Mouse (Mus musculus): ENCODE results near the gene Gm20388. TPM values are rescaled to one million over a fixed set of nuclear protein-coding genes. Genes with fewer than 3 reads are reported as not detected.

Gene Gm20388
- total RNA-seq, 2 experiments from 2014 or later: 18.5 to 23.8 TPM

DNA sequence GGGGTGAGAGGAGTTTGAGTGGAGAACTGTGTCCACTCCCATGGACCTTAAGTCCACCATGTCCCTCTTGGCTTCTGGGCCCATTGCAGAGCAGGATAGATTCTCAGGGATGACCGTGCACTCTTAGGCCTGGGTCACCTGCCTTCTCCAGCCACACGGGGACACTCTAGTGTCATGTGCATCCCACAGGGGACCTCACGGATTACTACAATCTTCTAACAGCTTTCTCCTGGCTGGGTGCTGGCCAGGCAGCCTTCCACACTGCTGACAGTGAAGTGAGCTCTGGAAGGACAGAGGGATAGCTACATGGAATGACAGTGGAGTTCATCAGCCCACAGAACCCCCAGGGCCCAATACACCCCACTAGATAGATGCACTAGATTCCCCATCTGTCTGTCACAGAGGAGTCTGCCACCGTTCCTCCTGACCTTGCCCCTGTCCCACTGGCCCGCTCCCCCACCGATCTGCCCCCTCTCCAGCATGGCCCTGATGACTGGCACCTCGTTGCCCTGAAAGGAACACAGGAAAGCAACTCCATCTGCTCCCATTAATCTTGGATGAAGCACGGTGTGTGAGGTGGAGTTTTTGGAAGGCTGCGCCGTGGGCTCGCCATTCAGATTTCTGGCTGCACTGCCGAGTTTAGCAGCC lies 2287.9 kb downstream of the Gm20388 start:
- ATAC-seq (replicated peaks; ENCODE audit: poor library complexity, severe bottlenecking): no peak

DNA sequence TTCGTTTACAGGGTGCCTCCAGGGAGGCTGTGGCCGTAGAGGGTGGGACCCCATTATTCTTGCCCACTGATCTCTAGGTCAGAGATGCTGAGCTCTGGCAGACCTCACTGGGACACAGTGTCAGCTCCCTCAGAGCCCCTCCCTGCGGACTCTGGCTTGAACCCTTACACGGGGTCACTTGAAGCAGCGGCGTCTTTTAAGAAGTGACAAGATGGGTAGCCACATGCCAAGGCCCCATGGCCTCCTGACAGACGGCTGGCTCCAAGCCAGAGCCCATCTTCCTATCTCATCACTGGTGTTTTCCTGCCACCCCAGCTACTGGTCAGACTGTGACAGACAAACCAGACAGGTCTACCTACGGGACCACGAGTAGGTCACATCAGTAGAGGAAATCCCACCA lies 2288.6 kb downstream of the Gm20388 start:
- no peak for ATAC-seq (replicated peaks; ENCODE audit: poor library complexity, severe bottlenecking)

DNA sequence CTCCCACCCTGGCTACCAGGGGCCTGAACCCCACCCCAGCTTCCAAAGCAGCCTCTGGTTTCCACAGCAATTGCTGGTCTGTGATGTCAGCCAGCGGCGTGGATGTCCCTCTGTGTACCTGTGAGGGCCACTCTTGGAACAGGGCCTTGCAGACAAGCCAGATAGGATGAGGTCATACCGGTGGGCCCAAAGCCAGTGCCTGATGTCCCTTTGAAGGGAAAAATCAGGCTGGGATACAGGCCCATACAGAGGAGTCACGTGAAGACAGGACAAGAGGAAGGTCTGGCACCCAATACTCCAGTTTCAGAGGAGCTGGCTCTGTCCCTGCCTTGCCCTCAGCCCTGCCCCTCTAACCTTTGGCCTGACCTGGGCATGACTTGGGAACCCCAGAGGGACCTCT lies 2289.2 kb downstream of the Gm20388 start:
- ATAC-seq (replicated peaks; ENCODE audit: poor library complexity, severe bottlenecking): no peak

- ATAC-seq (replicated peaks; ENCODE audit: poor library complexity, severe bottlenecking): no peak
Measured at GRCm38 (mm10) chr8:122211591-122211990, 2300.9 kb downstream of the Gm20388 start.

DNA sequence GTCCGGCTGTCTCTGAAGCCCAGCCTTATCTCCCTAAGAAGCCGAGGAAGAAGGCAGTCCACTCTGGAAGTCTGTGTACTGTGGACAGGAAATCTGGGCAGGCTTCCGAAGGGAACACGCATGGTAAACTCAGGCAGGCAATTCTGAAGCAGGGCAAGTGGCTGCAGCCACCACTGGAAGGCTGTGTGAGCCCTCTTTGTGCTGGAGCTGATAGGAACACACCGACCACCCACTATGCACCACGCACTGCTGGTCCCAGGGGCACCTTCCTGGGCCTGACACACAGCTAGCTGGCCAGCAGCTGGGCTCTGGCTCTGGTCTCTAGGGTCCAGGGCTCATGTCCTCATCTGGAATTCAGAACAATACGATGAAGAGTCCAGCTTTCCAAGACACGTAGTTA lies 2305.0 kb downstream of the Gm20388 start:
- no peak for ATAC-seq (replicated peaks; ENCODE audit: poor library complexity, severe bottlenecking)

DNA sequence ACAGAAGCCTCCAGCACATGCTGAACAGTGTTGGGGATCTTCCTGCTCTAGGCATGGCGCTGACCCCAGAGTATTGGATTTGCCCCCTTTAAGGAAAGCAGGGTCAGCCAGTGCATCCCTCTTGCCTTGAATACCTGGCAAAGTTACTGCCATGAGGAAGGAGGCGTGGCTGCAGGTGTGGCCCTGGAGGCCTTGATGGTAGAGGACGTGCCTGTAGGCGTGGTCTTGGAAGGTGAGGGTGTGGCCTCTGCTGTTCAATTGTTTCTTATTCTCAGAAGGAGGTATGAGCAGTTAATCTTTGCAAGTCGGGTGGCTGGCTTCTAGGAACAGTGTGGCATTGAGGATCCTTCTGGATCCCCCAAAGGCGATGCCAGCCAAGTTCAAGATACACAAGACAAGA lies 2305.8 kb downstream of the Gm20388 start:
- ATAC-seq (replicated peaks; ENCODE audit: poor library complexity, severe bottlenecking): no peak

DNA sequence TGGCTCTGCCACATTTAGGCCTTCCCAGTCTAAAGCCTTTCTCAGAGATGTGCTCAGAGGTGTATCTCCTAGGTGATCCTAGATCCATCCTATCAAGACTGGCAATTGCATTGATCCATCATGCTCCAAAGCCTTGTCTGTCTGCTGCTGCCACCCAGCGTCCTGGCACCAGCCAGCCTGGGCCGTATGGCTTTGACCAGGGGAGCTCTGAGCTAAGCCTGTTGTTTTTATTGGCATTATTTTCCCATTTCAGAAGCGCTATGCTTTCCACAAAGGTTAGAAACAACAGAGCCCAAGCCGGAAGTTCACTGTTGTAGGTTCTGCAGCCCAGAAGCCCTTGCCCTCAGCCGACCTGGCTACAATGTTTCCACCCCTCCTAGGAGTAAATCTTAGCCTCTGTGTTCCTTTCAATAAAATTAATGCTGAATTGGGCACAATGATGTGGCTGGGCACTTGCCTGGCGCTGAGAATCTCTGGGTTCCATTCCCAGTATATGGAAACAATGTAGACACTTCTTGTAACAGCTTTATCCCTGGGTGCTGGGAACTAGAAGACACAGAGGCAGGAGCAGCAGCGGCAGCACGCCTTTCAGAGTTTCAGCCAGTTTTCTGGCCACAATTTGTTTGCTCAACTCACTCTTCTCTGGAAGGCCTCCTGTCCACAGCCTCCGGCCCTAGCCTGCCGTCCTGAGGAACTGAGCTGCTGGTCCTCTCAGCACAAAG lies 2307.0 kb downstream of the Gm20388 start:
- no peak for ATAC-seq (replicated peaks; ENCODE audit: poor library complexity, severe bottlenecking)

DNA sequence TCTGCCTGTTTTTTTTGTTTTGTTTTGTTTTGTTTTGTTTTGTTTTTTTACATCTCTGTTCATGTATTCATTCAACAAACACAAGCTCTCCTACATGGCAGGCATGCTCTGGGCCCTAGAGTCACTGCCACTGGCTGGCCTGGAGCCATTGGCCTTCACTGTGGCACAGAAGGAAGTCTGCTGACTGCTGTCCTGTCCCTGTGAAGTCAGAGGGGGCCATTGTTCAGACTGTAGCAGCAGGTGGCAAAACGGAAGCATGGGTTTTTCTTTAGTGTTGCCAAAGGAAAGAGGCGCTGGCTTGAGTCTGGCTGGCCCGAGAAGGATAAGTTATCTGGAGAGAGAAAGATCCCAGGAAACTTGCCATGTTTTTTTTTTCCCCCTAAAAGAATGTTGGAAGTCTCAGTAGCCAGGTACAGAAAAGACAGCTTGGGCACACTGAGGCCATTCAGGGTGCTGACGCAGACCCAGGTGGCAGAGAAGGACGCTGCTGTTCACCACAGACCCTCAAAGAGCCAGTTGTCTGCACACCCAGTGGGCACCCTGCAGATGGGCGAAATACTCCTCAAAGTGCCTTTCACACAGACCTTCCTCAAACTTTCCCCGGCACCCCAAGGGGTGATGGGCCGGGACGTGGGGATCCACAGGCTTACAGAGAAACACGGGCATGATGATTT lies 2313.5 kb downstream of the Gm20388 start:
- ATAC-seq (replicated peaks; ENCODE audit: poor library complexity, severe bottlenecking): no peak

DNA sequence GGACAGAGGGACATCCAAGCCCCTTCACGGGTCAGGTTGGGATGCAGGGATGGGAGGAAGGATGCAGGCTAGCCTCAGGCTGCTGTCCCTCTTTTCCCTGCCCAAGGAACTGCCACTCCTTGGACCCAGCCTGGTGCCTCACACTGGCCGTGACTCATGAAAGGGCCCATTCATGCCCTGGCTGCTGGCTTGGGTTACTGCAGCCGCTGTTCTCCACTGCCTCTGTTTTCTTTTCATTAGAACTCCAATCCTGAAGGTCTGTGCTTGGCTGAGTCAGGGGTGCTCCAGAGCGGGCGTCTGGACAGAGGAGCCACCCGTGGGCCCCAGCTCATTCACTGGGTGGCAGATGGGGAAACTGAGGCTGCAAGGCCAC lies 2314.0 kb downstream of the Gm20388 start:
- ATAC-seq (replicated peaks; ENCODE audit: poor library complexity, severe bottlenecking): no peak

DNA sequence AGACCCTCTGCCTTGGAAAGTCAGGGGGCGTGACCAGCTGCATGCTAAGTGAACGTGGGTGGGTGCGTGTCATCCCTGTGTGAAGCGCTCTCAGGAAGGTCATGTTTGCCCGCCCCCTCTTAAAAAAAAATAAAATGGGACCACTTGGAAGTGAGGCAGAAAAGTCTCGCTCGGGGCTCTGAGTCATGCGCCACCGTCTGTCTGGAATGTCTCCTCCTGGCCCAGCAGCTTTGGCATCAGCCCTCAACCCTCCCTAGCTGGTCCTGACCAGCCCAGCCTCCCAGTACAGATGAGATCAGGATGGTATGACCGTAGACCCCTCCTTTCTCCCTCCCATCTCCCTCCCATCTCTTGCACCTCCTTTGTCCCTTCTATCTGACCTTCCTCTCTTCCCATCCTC lies 2314.8 kb downstream of the Gm20388 start:
- ATAC-seq (replicated peaks; ENCODE audit: poor library complexity, severe bottlenecking): no peak

DNA sequence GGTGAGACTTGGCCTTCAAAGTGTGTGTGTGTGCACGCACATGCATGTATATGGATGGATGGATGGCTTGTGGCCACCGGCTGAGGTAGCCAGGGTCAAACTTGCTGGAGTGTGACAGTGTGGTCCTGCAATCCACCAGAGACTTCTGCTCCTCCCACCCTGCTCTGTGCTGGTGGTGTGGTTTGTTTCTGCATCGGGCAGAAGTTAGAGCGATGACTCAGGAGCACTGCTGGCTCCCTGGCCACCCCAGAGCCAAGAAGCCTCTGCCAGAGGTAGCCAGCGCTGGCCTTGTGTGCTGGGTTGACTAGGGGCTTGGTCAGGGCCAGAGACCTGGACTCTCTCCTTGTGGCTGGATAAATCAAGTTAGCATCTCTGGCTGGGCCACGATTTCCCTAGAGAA lies 2316.7 kb downstream of the Gm20388 start:
- ATAC-seq (replicated peaks; ENCODE audit: poor library complexity, severe bottlenecking): no peak

- ATAC-seq (replicated peaks; ENCODE audit: poor library complexity, severe bottlenecking): no peak
Measured at GRCm38 (mm10) chr8:122228792-122229575, 2318.3 kb downstream of the Gm20388 start.

GRCm38 (mm10) chr8:122229819-122230711 lies 2319.4 kb downstream of the Gm20388 start:
- peak; percentile 24 for ATAC-seq (replicated peaks; ENCODE audit: poor library complexity, severe bottlenecking)

GRCm38 (mm10) chr8:122230712-122231337 lies 2320.2 kb downstream of the Gm20388 start:
- ATAC-seq (replicated peaks; ENCODE audit: poor library complexity, severe bottlenecking): peak; percentile 78

- ATAC-seq (replicated peaks; ENCODE audit: poor library complexity, severe bottlenecking): no peak
Measured at GRCm38 (mm10) chr8:122234055-122234454, 2323.4 kb downstream of the Gm20388 start.

- ATAC-seq (replicated peaks; ENCODE audit: poor library complexity, severe bottlenecking): no peak
Measured at GRCm38 (mm10) chr8:122236521-122236920, 2325.9 kb downstream of the Gm20388 start.

- ATAC-seq (replicated peaks; ENCODE audit: poor library complexity, severe bottlenecking): no peak
Measured at GRCm38 (mm10) chr8:122238225-122238624, 2327.6 kb downstream of the Gm20388 start.

- no peak for ATAC-seq (replicated peaks; ENCODE audit: poor library complexity, severe bottlenecking)
Measured at GRCm38 (mm10) chr8:122238731-122239130, 2328.1 kb downstream of the Gm20388 start.

GRCm38 (mm10) chr8:122240241-122241026 lies 2329.8 kb downstream of the Gm20388 start:
- ATAC-seq (replicated peaks; ENCODE audit: poor library complexity, severe bottlenecking): no peak
